Mouse (Mus musculus): ENCODE results near the gene Lasp1. TPM values are rescaled to one million over a fixed set of nuclear protein-coding genes. Genes with fewer than 3 reads are reported as not detected.
"Not testable (repeated sequence)": the region's sequence is repeated elsewhere in the genome, so short reads cannot be mapped to it uniquely, and the experiment has no call there.

Gene Lasp1
- total RNA-seq, 2 experiments from 2014 or later = 107 to 110 TPM

DNA sequence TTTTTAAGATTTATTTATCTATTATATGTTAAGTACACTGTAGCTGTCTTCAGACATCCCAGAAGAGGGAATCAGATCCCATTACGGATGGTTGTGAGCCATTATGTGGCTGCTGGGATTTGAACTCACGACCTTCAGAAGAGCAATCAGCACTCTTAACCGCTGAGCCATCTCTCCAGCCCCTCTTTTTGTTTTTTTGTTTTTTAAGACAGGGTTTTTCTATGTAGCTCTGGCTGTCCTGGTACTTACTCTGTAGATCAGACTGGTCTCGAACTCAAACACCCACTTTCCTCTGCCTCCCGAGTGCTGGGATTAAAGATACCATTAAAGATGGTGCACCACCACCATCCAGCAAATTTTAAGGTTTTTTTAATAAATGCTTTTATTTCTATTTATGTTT, 66.6 kb downstream of the Lasp1 start:
- no peak for DNase-seq (ENCODE audit: low spot score in 2 of 2)

DNA sequence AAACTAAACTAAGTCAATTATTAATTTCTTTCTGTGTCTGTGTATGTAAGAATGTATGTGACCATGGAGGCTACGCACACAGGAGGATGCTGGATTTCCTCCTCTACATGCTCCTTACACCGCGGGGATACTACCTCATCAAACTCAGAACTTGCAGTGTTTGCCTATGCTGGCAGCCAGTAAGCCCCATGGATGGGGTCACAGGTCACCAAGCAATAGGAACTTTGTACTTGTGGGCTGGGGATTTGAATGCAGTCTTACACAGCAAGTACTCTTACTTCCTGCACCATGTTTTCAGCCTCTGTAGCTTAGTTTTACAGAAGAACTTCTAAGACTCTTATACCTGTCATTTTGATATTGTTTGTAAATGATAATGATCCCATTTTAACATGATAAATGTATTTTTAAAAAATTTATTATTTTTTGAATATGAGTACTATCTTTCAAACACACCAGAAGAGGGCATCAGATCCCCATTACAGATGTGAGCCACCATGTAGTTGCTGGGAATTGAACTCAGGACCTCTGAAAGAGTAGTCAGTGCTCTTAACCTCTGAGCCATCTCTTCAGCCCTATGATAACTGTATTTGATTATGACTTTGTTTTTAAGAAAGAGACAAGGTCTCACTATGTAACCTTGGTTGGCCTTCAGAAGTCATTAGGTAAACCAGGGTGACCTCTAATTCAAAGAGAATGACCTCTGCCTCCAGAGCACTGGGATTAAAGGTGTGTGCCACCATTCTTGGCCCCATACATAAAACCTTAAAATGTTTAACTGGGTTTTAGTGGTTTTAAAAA, 67.5 kb downstream of the Lasp1 start:
- no peak for DNase-seq (ENCODE audit: low spot score in 2 of 2)

DNA sequence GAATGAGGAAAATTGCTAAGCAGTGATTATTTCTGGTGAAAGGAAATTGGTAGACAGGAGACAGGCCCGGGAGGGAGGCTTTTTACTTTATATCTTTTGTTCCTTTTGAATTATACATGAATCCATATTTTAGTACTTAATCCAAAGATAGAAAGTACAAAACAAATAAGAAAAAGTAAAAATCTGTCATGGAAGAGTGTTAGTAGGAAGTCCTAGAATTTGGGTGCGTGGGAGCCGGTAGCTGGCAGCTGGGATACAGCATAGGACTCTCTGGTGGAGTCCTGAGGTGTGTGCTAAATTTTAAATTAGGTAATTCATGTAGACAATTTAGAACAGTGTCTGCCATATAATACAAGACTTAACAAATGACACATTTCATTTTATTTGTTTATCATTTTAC, 68.8 kb downstream of the Lasp1 start:
- peak in 1 of 2 experiments; percentile 44 for DNase-seq (ENCODE audit: low spot score in 2 of 2)

DNA sequence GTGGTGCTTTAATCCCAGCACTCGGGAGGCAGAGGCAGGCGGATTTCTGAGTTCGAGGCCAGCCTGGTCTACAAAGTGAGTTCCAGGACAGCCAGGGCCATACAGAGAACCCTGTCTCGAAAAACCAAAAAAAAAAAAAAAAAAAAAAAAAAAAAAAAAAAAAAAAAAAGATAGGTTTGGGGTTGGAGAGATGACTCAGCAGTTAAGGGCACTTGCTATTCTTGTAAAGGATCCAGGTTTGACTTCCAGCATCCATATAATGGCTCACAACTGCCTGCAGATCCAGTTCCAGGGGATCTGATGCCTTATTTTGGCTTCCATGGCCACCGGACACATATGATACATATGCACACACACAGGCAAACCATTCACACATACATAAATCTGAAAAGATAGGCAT, 73.6 kb downstream of the Lasp1 start:
- not testable (repeated sequence) for DNase-seq (ENCODE audit: low spot score in 2 of 2)

DNA sequence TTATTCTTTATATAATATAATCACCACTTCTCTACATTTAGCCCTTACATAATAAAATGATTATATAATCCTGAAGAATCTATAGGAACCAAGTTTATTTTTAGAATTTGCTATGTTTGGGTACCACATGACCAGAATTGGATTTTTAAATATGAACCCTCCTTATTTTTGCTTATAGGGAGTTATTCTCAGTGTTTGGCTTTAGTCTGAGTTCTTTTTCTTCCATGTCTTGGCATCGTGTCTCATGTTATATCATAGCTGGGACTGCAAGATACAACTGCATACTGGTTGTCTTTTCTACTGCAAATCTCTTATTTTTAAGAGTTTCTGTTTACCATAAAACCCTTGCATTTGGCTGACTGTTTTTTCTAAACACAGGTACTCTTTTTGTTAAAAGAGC, 75.6 kb downstream of the Lasp1 start:
- no peak for DNase-seq (ENCODE audit: low spot score in 2 of 2)

DNA sequence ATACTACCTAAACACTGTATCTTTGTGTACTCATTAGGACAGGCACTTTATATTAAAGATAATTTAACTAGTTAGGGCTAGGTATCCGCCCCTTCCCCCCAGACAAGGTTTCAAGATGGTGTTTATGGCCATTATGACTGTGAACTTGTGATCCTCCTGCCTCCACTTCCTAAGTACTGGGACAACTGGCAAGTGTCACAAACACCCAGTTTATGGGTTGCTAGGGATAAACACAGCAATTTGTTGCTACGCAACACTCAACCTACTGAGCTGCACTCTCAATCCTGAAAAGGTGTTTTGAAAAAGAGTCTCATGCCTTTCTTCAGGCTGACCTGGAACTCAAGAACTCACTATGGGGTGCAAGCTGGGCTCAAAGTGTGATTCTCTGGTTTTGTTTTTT, 78.5 kb downstream of the Lasp1 start:
- DNase-seq (ENCODE audit: low spot score in 2 of 2) = no peak

DNA sequence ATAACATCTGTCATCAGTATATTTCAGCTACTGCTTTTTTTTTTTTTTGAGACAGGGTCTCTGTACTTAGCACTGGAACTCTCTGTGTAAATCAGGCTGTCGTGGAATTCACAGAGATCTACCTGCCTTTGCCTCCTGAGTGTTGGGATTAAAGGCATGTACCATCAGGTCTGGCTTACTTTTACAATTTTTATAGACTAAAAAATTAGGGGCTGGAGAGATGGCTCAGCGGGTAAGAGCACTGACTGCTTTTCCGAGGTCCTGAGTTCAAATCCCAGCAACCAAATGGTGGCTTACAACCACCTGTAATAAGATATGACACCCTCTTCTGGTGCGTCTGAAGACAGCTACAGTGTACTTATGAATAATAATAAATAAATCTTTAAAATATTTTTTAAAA, 81.6 kb downstream of the Lasp1 start:
- DNase-seq (ENCODE audit: low spot score in 2 of 2) = no peak

DNA sequence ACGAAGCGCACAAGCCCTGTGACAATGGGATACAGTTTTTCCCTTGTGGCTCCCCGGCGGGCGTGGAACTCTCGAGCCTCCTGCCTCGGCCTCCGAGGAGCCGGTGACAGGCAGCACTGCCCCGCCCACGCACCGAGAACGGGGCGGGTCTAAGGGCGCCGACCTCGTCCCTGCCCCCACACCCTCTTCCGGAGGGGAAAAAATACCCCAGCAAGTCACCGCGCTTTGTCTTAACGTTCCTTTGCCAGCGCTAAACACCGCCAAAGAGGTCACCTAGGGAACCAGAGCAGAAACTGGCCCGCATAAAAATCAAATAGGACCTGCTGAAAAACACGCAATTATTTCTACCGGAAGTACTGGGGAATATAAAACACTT, 84.7 kb downstream of the Lasp1 start:
- DNase-seq (ENCODE audit: low spot score in 2 of 2) = peak in 1 of 2 experiments; percentile 52

DNA sequence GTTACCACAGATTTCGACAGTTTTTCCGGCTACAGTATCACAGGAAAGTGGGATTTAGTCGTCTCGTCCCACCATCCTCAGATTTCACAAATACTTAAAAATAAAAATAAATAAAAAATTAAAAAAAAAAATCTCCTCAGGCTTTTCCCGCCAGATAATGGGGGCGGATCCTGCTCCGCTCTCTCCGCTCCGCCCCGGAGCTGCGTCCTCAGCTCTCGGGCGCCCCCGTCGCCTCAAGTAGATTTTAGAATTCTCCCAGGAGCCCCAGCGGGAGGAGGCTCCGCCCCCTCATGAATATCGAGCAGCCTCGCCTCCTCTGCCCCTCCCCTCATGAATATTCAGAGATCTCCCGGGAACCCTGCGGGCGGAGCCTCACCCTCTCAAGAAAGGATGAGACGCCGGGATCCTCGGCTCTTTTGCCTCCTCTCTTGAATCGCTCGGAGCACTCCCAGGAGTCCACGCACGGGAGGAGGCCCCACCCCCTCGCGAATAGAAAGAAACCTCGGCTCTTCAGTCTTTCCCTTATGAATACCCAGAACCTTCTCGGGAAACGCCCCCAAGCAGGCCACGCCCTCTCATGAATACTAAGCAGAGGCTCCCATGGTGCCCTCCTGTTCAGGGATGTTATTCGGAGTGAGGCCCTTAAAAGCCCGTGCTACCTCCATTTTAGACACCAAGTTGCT, 85.3 kb downstream of the Lasp1 start, which contains the start of gene Fbxo47:
Gene Fbxo47 (minus strand): TSS at position 237 of the 683 bp plus-strand sequence.
- peak; percentile 95 to 97 for DNase-seq (ENCODE audit: low spot score in 2 of 2)

DNA sequence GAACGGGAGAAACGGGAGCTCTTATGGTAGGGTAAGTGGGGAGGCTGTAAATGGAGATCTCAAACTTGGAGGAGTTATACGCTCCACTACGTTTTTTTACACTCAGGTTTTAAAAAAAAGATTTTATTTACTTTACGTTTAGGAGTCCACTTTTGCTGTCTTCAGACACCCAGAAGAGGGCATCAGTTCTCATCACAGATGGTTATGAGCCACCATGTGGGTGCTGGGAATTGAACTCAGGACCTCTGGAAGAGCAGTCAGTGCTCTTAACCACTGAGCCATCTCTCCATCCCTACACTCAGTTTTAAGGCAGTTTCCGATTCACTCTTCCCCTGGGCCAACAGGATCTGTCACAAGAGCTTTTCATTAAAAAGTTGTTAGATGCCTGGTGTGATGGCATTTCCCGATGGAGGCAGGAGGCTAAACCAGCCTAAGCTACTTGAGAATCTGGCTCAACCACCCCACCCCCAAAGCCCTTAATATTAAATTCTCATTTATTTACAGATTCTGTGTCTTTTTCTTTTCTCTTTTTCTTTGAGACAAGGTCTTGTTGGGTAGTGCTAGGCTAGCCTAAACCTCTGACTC, 85.9 kb downstream of the Lasp1 start:
- DNase-seq (ENCODE audit: low spot score in 2 of 2) = no peak

DNA sequence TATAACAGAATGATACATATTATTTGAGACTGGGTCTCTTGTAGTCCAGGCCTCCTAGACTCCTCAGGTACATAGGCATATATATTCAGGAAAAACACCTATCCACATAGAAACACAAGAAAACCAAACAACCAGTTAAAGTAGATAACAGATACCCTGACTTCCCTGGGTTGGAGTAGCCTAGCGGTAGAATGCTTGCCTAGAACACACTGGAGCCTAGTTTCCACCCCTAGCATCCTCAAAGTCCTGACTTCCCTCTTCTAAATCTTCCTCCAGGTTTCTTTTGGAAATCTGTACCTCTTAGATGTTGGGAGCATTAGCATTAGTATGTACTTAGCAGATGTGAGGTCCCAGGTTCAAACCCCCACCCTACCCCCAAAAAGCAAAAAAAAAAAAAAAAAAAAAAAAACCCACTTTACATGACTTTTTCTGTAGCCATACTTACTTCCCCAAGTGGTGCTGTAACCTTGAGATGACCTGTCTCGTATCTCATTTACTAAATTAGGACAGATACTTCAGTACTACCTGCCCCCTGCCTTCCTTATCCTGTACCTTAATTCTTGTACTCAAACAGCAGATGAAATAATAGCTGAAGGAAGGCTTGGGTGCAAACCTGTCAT, 86.6 kb downstream of the Lasp1 start:
- no peak for DNase-seq (ENCODE audit: low spot score in 2 of 2)

Other genes starting within 250 kb of the Lasp1 start
- gene Srcin1, start 222.8 kb upstream of the Lasp1 start, total RNA-seq (2021) = 100 to 1,000 TPM; 218 to 221 TPM
- gene Epop, start 169.3 kb upstream of the Lasp1 start, total RNA-seq (2021) = 10 to 100 TPM; 46.1 to 48.8 TPM
- gene Mllt6, start 135.6 kb upstream of the Lasp1 start, total RNA-seq (2021) = 100 to 1,000 TPM; 122 to 137 TPM
- gene Cisd3, start 113.2 kb upstream of the Lasp1 start, total RNA-seq (2021) = 10 to 100 TPM; 51.3 to 52.0 TPM
- 10 to 100 TPM; 21.7 to 24.6 TPM for gene Pcgf2, start 98.5 kb upstream of the Lasp1 start, total RNA-seq (2021)
- gene Psmb3, start 95.6 kb upstream of the Lasp1 start, total RNA-seq (2021) = 100 to 1,000 TPM; 124 to 128 TPM
- gene Pip4k2b, start 54.3 kb upstream of the Lasp1 start, total RNA-seq (2021) = 100 to 1,000 TPM; 114 to 115 TPM
- 10 to 100 TPM; 18.6 to 23.2 TPM for gene Cwc25, start 32.4 kb upstream of the Lasp1 start, total RNA-seq (2021)
- 1 to 10 TPM; 1.1 to 1.2 TPM for gene 1700001P01Rik, start 23.1 kb upstream of the Lasp1 start, total RNA-seq (2021)
- 100 to 1,000 TPM; 367 to 379 TPM for gene Rpl23, start 16.6 kb upstream of the Lasp1 start, total RNA-seq (2021)
- 10 to 100 TPM; 70.8 to 71.5 TPM for gene B230217C12Rik, start 41.8 kb downstream of the Lasp1 start, total RNA-seq (2021)
- 1 to 10 TPM; 1.6 to 2.6 TPM for gene Fbxo47, start 85.2 kb downstream of the Lasp1 start, total RNA-seq (2021)
- 10 to 100 TPM; 10.3 to 14.4 TPM for gene Plxdc1, start 187.4 kb downstream of the Lasp1 start, total RNA-seq (2021)
- gene Arl5c, start 197.2 kb downstream of the Lasp1 start, total RNA-seq (2021) = under 1 TPM; 0.76 to 0.94 TPM
- 100 to 1,000 TPM; 148 to 155 TPM for gene Cacnb1, start 224.0 kb downstream of the Lasp1 start, total RNA-seq (2021)
- gene Rpl19, start 227.7 kb downstream of the Lasp1 start, total RNA-seq (2021) = 100 to 1,000 TPM; 601 to 664 TPM

Data from layer of hippocampus, adult 18-20 months (tissue).